Mouse (Mus musculus) c-Kit-negative CD71-positive TER-119-positive erythroid progenitor cells, embryonic 14.5 days (primary cell): ENCODE measurements around the gene Mcemp1.

ENCODE experiments used
- DNase-seq: peaks from one replicate; pipeline ENCODE4 v3.0.0-alpha.2; 2013; ENCODE audit warnings: low read depth, low spot score

The Mcemp1 gene

GRCm38 (mm10) chr8:3671980-3672491 is 6.5 kb downstream of the Mcemp1 start, which contains the start of gene Fcor:
Gene Fcor (minus strand): TSS chr8:3672362.
- peak; percentile 42 for DNase-seq

GRCm38 (mm10) chr8:3674671-3675070 is 9.1 kb downstream of the Mcemp1 start:
- DNase-seq = no peak

GRCm38 (mm10) chr8:3676131-3676992 is 10.8 kb downstream of the Mcemp1 start, which contains the start of gene Trappc5:
Gene Trappc5 (plus strand): TSS chr8:3676299.
- DNase-seq = peak; percentile 82

GRCm38 (mm10) chr8:3676993-3677579 is 11.5 kb downstream of the Mcemp1 start:
- DNase-seq = no peak

GRCm38 (mm10) chr8:3678831-3679230 is 13.3 kb downstream of the Mcemp1 start:
- DNase-seq = no peak

- no peak for DNase-seq
Measured at GRCm38 (mm10) chr8:3679236-3679635, 13.7 kb downstream of the Mcemp1 start.

- no peak for DNase-seq
Measured at GRCm38 (mm10) chr8:3679656-3680055, 14.1 kb downstream of the Mcemp1 start.

GRCm38 (mm10) chr8:3682435-3682834 is 16.9 kb downstream of the Mcemp1 start:
- no peak for DNase-seq

- DNase-seq = no peak
Measured at GRCm38 (mm10) chr8:3683408-3684176, 18.0 kb downstream of the Mcemp1 start.

- no peak for DNase-seq
Measured at GRCm38 (mm10) chr8:3684530-3684929, 19.0 kb downstream of the Mcemp1 start.

- DNase-seq = no peak
Measured at GRCm38 (mm10) chr8:3685422-3685821, 19.9 kb downstream of the Mcemp1 start.

GRCm38 (mm10) chr8:3687537-3687936 is 22.0 kb downstream of the Mcemp1 start:
- DNase-seq = no peak

GRCm38 (mm10) chr8:3690774-3691173 is 25.2 kb downstream of the Mcemp1 start:
- no peak for DNase-seq

GRCm38 (mm10) chr8:3694121-3694520 is 28.6 kb downstream of the Mcemp1 start, which contains the start of gene Fcer2a:
Gene Fcer2a (minus strand): TSS chr8:3694175.
- no peak for DNase-seq

GRCm38 (mm10) chr8:3701491-3701890 is 35.9 kb downstream of the Mcemp1 start:
- no peak for DNase-seq

- DNase-seq = no peak
Measured at GRCm38 (mm10) chr8:3705711-3706110, 40.2 kb downstream of the Mcemp1 start.

GRCm38 (mm10) chr8:3707611-3708010 is 42.1 kb downstream of the Mcemp1 start:
- DNase-seq = no peak

- DNase-seq = no peak
Measured at GRCm38 (mm10) chr8:3710312-3710711, 44.8 kb downstream of the Mcemp1 start.

GRCm38 (mm10) chr8:3711646-3712045 is 46.1 kb downstream of the Mcemp1 start:
- DNase-seq = no peak

GRCm38 (mm10) chr8:3717321-3717954 is 51.9 kb downstream of the Mcemp1 start:
- DNase-seq = no peak

GRCm38 (mm10) chr8:3718559-3718958 is 53.0 kb downstream of the Mcemp1 start:
- peak; percentile 29 for DNase-seq
